Mouse (Mus musculus): ENCODE results near the gene Bdnf.

DNA sequence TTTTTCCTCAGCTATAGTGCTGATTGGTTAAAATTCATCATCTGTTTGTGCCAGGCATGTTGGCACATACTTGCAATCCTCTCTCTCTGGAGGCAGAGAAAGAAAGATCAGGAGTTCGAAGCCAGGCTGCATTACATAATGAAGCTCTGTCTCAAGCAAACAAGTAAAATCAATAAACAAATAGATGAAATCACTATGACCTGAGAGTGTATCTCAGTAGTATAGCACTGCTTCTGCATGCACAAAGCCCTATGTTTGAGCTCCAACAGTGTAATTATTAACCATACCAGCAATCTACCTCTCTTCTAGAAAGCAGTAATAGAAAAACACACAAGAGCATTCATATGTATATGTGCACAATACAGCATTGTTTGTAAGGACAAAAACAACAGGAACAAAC lies 76.0 kb downstream of the Bdnf start:
- TF ChIP-seq CTCF (IDR thresholded peaks at IDR 0.05) = no peak
- no peak for TF ChIP-seq EP300 (IDR thresholded peaks at IDR 0.05)
